Mouse (Mus musculus) Patski (cell line): ENCODE results near the gene Ano6. TPM values are rescaled to one million over a fixed set of nuclear protein-coding genes. Genes with fewer than 3 reads are reported as not detected.

Experiments
- ATAC-seq: fragments of 100-300 bp; one replicate; pipeline ENCODE4 v1.8.0; 2021
- CTCF ChIA-PET: fragments of 350-600 bp; sonication (Branson Sonifier 250); formaldehyde crosslinking; loops from one replicate; lab custom pipeline; 2022; ENCODE audit warnings: inconsistent platforms; lab: Charles Lee
- POLR2A ChIA-PET: fragments of 350-600 bp; sonication (Branson Sonifier 250); formaldehyde crosslinking; loops from one replicate; lab custom pipeline; 2022; ENCODE audit warnings: antibody characterized with exemption, inconsistent platforms; lab: Charles Lee
- DNase-seq: peaks from one replicate; pipeline ENCODE4 v3.0.0-alpha.2; 2011; ENCODE audit warnings: low read depth, low spot score
- H3K27me3 ChIP-seq: fragments of 371-371 bp; one replicate; pipeline ENCODE4 v1.5.1; 2021
- CTCF ChIP-seq: fragments of 100-300 bp; IDR thresholded peaks from one replicate; pipeline ENCODE4 v1.5.1; 2021
- in situ Hi-C: fragments of 300-500 bp; cut with MboI; formaldehyde crosslinking; loops from 3 replicates; pipeline ENCODE4 v1.11.1; 2018; ENCODE audit warnings: low pct_unique_long_range_greater_than_20kb, mixed read lengths
- polyA plus RNA-seq: library from polyadenylated mRNA; unstranded; gene quantifications from one replicate; pipeline ENCODE4 v1.2.3, GENCODE M21; 2021

Gene Ano6
- polyA plus RNA-seq, 1 experiment from 2014 or later: 184 TPM

DNA sequence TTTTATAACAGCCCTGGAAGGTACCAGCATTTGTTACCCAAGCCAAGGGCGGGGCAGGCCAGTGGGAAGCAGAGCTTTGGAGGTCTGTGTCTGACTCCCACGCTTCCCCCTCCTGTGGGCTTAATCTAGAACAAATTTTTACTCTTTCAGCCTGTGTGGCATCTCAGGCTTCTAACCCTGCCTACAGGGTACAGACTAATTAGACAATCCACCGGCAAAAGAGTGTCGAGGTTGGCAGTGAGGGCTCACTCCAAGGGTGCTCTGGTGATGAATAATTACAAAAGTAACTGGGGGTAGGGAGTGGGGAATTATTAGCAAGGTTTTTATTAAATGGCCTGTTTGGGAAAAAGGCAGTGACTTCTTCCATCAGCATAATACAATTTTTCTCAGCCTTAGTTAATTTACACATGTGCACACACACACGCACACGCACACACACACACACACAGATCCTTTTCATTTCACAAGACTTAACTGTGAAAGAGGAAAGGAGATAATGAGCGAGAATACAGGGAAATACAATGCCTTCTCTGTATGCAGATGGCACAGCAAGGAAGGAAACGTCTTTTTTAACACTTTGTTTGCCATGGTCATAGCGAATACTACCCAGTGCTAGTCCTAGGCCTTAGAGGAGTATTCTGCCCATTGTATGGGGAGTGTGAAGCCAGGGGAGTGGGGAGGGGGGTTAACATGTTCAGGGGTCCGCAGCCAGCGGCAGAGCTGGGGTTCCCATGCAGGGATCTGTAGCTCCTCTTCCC lies 155.5 kb downstream of the Ano6 start:
- POLR2A ChIA-PET: no interaction called here
- DNase-seq: no peak

DNA sequence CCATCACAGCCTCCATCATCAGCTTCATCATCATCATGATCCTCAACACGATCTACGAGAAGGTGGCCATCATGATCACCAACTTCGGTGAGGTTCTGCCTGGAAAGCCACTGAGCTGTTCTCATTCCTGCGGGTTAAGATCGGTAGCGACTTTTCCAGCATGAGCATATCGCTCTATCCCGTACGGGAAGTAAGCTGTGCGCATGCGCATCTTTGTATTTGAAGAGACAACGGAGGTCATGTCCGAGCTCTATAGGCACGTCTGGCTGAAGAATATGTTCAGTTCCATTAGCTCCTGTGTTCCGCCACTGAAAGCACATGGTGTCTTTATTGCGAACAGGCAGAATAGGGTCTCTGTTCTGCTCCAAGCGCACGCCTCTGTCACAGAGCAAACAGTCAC lies 157.8 kb downstream of the Ano6 start:
- ATAC-seq (no peak), DNase-seq (no peak)
- H3K27me3 ChIP-seq: no peaks in the 10 kb centered on the region
- CTCF ChIA-PET: interaction anchor here (1.3 kb wide), 1 partner anchor 158 kb away, joined by 3 read pairs; no protein-coding TSS in a partner anchor
- POLR2A ChIA-PET: interaction anchor here (1.1 kb wide), 1 partner anchor 18 kb away, joined by 3 read pairs; no protein-coding TSS in a partner anchor
- in situ Hi-C loops: loop anchor here (10.0 kb wide), 1 partner anchor 164 kb away; no protein-coding TSS in a partner anchor
- TF ChIP-seq CTCF: no peak

More for the DNA sequence above, 155.5 kb downstream of the Ano6 start:
- ATAC-seq: no peak
- CTCF ChIA-PET: no interaction called here
- in situ Hi-C loops: loop anchor here (10.0 kb wide), 1 partner anchor 161 kb away; no protein-coding TSS in a partner anchor
- H3K27me3 ChIP-seq: no peaks in the 10 kb centered on the region
- TF ChIP-seq CTCF: no peak

- TF ChIP-seq CTCF: no peak
- DNase-seq (no peak), ATAC-seq (no peak)
- in situ Hi-C loops: loop anchor here (10.0 kb wide), 1 partner anchor 165 kb away; no protein-coding TSS in a partner anchor
- H3K27me3 ChIP-seq: no peaks in the 10 kb centered on the region
- ChIA-PET POLR2A (interaction anchor here (0.6 kb wide), 1 partner anchor 10 kb away, joined by 4 read pairs; no protein-coding TSS in a partner anchor), CTCF (interaction anchor here (1.3 kb wide), 1 partner anchor 159 kb away, joined by 3 read pairs; no protein-coding TSS in a partner anchor)
Observed at GRCm38 (mm10) chr15:95949336-95949735, 158.7 kb downstream of the Ano6 start.

DNA sequence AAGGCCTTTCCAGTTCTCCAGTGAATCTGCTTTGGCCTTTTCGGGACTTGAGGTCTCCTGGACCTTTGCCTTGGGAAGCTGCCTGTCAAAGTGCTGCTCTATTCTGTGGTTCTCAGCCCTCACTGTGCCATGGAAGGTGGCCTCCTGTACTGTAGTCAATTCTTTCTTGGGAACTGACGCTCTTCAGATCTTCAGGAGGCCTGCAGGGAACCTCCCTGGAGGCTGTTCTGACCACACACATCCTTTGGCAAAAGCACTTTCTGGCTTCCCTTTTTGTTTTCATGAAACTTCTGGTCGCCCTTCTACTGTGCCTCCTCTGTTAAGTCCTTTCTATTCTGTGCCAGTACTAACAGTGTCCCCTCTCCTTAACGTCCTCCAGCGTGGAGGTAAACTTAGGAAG lies 160.9 kb downstream of the Ano6 start:
- DNase-seq (no peak), ATAC-seq (no peak)
- POLR2A ChIA-PET: no interaction called here
- TF ChIP-seq CTCF: no peak
- CTCF ChIA-PET: no interaction called here
- in situ Hi-C loops: no loop called here
- no peaks in the 10 kb centered on the region for H3K27me3 ChIP-seq

- no peaks in the 10 kb centered on the region for H3K27me3 ChIP-seq
- no peak for ATAC-seq
- no peak for TF ChIP-seq CTCF
- ChIA-PET CTCF (interaction anchor here (1.0 kb wide), 1 partner anchor 12 kb away, joined by 3 read pairs; no protein-coding TSS in a partner anchor), POLR2A (interaction anchor here (0.7 kb wide), 1 partner anchor 21 kb away, joined by 3 read pairs; no protein-coding TSS in a partner anchor)
- DNase-seq: no peak
- in situ Hi-C loops: no loop called here
Observed at GRCm38 (mm10) chr15:95956692-95957091, 166.0 kb downstream of the Ano6 start.

GRCm38 (mm10) chr15:95962411-95963123 lies 171.9 kb downstream of the Ano6 start:
- H3K27me3 ChIP-seq: no peaks in the 10 kb centered on the region
- in situ Hi-C loops: no loop called here
- DNase-seq: no peak
- POLR2A ChIA-PET: interaction anchor here (1.1 kb wide), 1 partner anchor 10 kb away, joined by 4 read pairs; no protein-coding TSS in a partner anchor
- no peak for TF ChIP-seq CTCF
- ATAC-seq: no peak
- CTCF ChIA-PET: no interaction called here

DNA sequence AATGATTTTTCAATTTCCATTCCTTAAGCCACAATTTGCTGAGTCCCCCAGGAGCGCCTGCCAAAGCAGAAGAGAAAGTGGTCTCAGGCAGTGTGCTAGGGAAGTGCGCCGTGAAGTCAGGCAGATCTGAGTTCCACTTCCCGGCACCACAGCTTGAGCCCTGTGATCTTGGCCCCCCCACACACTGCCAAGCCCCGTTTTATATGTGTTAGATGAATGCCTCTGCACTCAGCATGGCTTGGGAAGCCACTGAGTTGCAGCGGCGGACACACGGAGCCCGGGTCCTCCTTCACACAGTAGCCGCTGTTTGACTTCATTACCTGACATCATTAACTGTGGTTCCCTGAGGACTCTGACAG lies 172.5 kb downstream of the Ano6 start:
- ChIA-PET POLR2A (no interaction called here), CTCF (no interaction called here)
- ATAC-seq: no peak
- no peak for DNase-seq
- H3K27me3 ChIP-seq: no peaks in the 10 kb centered on the region
- in situ Hi-C loops: no loop called here
- TF ChIP-seq CTCF: no peak

DNA sequence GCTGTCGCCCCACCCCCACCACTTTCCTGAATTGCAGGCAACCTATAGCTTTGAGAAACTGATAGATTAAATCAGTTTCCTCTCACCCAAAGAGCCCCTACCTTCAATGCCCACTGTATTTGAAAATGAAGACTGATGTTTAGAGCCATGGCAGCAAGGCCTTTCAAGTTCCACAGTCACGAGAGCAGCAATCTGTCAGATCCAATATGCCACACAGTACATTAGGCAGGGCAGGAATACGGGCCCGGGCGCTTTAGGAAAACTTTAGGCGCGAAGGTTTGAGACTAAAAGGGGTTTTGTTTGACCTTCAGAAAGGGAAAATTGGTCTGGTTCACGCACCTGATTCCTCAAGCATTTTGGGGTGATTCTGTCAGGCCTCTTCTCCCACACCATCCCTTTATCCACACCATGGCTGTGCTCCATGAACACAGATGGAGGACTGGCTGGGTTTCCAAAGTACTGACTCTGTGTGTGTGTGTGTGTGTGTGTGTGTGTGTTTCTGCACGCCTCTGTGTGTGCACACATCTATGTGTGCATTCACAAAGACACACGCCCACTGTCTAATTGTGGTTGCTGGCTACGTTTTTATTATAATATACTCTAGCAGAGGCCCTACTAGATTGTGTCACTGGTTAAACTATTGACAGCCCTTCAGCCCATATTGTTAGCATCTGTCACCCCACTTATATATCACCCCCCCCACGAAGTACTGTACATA lies 173.0 kb downstream of the Ano6 start:
- in situ Hi-C loops: no loop called here
- ChIA-PET CTCF (no interaction called here), POLR2A (no interaction called here)
- ATAC-seq (no peak), DNase-seq (no peak)
- no peak for TF ChIP-seq CTCF
- H3K27me3 ChIP-seq: no peaks in the 10 kb centered on the region

DNA sequence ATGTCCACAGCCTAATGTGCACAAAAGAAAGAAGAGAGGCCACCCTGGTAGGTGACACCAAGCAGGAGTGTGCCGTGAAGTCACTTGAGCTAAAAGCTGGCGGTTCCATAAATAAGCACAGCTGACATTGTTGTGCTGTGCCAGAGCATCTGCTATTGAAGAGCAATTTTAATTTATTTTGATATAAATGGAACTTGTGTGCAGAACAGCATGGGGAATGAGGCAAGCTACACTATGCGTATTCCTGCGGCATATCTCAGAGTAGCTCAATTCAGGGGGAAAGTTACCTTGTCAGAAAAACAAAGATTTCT lies 173.6 kb downstream of the Ano6 start:
- DNase-seq: no peak
- no peak for ATAC-seq
- in situ Hi-C loops: no loop called here
- ChIA-PET CTCF (no interaction called here), POLR2A (interaction anchor here (0.6 kb wide), 1 partner anchor 13 kb away, joined by 5 read pairs; no protein-coding TSS in a partner anchor)
- TF ChIP-seq CTCF: no peak
- H3K27me3 ChIP-seq: no peaks in the 10 kb centered on the region

- TF ChIP-seq CTCF: no peak
- DNase-seq: no peak
- ATAC-seq: no peak
- H3K27me3 ChIP-seq: no peaks in the 10 kb centered on the region
- ChIA-PET CTCF (interaction anchor here (1.3 kb wide), 1 partner anchor 9 kb away, joined by 3 read pairs; no protein-coding TSS in a partner anchor), POLR2A (no interaction called here)
- in situ Hi-C loops: no loop called here
Observed at GRCm38 (mm10) chr15:95966979-95967378, 176.3 kb downstream of the Ano6 start.
